Mouse (Mus musculus) neural tube, embryonic 11.5 days (tissue): ENCODE results near the gene Rab31. TPM values are rescaled to one million over a fixed set of nuclear protein-coding genes. Genes with fewer than 3 reads are reported as not detected.
A peak's percentile ranks its signal among the peaks of the same experiment; 100 is the strongest.

ENCODE experiments used
- ATAC-seq: fragments of 200-750 bp; cut with Nextera tagmentation; 2 replicates; pipeline ENCODE4 v1.8.0; 2017; ENCODE audit warnings: moderate number of reproducible peaks, mild to moderate bottlenecking, moderate TSS enrichment, moderate library complexity; ENCODE audit not compliant: insufficient read depth, low FRiP score, low TSS enrichment
- DNase-seq: peaks from one replicate; pipeline ENCODE4 v3.0.0-alpha.2; 2015; ENCODE audit warnings: low spot score
- H3K27ac ChIP-seq: fragments of 300-500 bp; sonication (generic); 2 replicates; pipeline ENCODE4 v1.5.1; 2014; ENCODE audit warnings: low read depth, mild to moderate bottlenecking, low read length
- H3K27me3 ChIP-seq: fragments of 300-500 bp; sonication (generic); 2 replicates; pipeline ENCODE4 v1.6.1; 2014; ENCODE audit warnings: mild to moderate bottlenecking, low read length, mixed read lengths; ENCODE audit not compliant: control insufficient read depth, insufficient read depth
- H3K36me3 ChIP-seq: fragments of 300-500 bp; sonication (generic); 2 replicates; pipeline ENCODE4 v1.6.1; 2014; ENCODE audit warnings: mild to moderate bottlenecking, low read length, moderate library complexity, mixed read lengths; ENCODE audit not compliant: control insufficient read depth, insufficient read depth
- H3K4me1 ChIP-seq: fragments of 300-500 bp; sonication (generic); 2 replicates; pipeline ENCODE4 v1.6.1; 2014; ENCODE audit warnings: low read length, mixed read lengths; ENCODE audit not compliant: control insufficient read depth, insufficient read depth
- H3K4me2 ChIP-seq: fragments of 300-500 bp; sonication (generic); 2 replicates; pipeline ENCODE4 v1.6.1; 2014; ENCODE audit warnings: low read depth, mild to moderate bottlenecking, moderate library complexity
- H3K4me3 ChIP-seq: fragments of 300-500 bp; sonication (generic); 2 replicates; pipeline ENCODE4 v1.5.1; 2014; ENCODE audit warnings: low read depth, low read length
- H3K9ac ChIP-seq: fragments of 300-500 bp; sonication (generic); 2 replicates; pipeline ENCODE4 v1.6.1; 2014; ENCODE audit warnings: mild to moderate bottlenecking, low read length
- H3K9me3 ChIP-seq: fragments of 300-500 bp; sonication (generic); 2 replicates; pipeline ENCODE4 v1.6.1; 2016; ENCODE audit warnings: low read length; ENCODE audit not compliant: control insufficient read depth
- WGBS: fragments of 180-500 bp; shearing (Covaris S2); extraction: QIAGEN DNeasy Blood & Tissue Kit; methylation state at CpG from one replicate; pipeline ENCODE4 v1.1.7; 2014; 5-methylcytosine and 5-hydroxymethylcytosine counted together
- polyA plus RNA-seq: library from polyadenylated mRNA; unstranded; fragments of >200 nt; fragmentation: Nextera tagmentation; extraction: Ambion mirVana; gene quantifications from 2 replicates; pipeline ENCODE4 v1.2.1, GENCODE M21; 2014

Rab31 gene
- polyA plus RNA-seq, 1 experiment from 2014 or later = 84.7 TPM

DNA sequence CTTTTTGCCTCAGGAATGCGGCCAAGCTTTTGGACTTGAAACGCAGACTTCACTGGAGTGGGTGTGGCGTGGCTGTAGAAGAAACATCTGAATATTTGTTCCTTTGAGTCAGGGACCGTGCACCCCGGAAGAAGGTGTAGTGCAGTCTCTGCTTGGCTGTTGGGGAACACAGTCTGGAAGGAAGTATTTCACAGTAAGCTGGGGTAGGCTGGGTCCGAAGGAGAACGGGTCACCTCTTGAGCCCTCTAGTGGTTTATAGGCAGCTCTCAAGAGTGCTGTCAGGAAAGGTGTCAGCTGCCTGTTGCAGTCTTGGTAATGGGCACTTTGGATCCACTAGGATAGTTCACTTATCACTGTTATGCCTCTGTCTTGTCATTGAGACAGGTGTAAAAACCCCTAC is 13.7 kb upstream of the Rab31 start:
- H3K4me2 ChIP-seq = no peak overlapping the region
- no peaks in the 10 kb centered on the region for H3K27me3 ChIP-seq
- H3K27ac ChIP-seq = no peak overlapping the region
- no peaks in the 10 kb centered on the region for H3K36me3 ChIP-seq
- peaks cover 4% of the 10 kb centered on the region for H3K4me1 ChIP-seq
- ATAC-seq = no peak
- no peaks in the 10 kb centered on the region for H3K9me3 ChIP-seq
- WGBS = 88% methylated on average over 7 of the region's 7 CpGs
- H3K4me3 ChIP-seq = no peak overlapping the region
- H3K9ac ChIP-seq = no peak overlapping the region
- no peak for DNase-seq

DNA sequence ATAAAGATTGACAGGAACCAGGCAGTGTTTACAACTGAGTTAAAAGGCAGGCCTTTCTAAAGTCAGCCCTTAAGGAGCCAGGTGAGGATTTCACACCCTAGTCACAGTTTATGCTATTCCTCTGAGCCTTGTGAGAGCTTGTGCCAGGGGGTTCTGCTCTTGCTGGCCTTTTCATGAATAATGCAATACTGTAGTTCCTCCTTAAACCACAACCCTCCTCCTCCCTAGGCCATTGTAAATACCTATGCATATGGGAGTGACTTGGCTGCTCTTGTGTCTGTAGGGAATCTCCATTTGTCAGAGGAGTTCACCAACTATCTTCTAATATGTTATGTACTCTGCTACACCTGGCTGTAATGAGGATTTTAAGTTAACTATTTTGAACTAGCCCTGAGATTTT is 13.2 kb upstream of the Rab31 start:
- DNase-seq = no peak
- no peak overlapping the region for H3K9ac ChIP-seq

DNA sequence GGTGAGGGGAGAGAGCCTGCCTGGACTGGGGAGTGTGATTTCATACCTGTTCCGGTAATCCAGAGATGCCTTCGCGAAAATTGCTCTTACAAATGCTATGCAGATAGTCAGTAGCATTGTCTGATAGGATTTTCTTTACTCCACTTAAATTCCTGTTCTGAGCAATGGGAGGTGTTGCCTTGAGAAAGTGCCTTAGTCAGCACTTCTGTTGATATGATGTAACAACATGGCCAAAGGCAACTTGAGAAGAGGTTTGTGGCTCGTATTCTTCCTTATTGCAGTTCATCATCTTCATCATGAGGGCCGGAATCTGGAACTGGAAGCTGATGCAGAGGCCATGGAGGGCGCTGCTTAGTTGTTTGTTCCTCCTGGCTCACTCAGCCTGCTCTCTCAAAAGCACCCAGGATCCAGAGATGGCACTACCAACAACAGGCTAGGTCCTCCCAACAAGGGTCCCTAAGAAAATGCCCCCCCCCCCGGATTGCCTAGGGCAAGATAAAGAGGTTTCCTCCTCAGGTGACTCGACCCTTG is 12.1 kb upstream of the Rab31 start:
- no peak overlapping the region for H3K27ac ChIP-seq
- ATAC-seq (no peak), DNase-seq (no peak)
- H3K4me1 ChIP-seq = peaks cover 4% of the 10 kb centered on the region
- peak overlapping the region; percentile 93 for H3K4me3 ChIP-seq
- peak overlapping the region; percentile 68 for H3K4me2 ChIP-seq
- H3K9me3 ChIP-seq = no peaks in the 10 kb centered on the region
- H3K9ac ChIP-seq = 0 out of 2 replicates have a peak overlapping the region, but pooled peaks have one; percentile 22
- H3K36me3 ChIP-seq = no peaks in the 10 kb centered on the region
- H3K27me3 ChIP-seq = no peaks in the 10 kb centered on the region
- 83% methylated on average over 8 of the region's 8 CpGs for WGBS

More for the DNA sequence above, 13.2 kb upstream of the Rab31 start:
- no peak overlapping the region for H3K4me3 ChIP-seq
- no peak for ATAC-seq
- peaks cover 4% of the 10 kb centered on the region for H3K4me1 ChIP-seq
- no peak overlapping the region for H3K27ac ChIP-seq
- no peaks in the 10 kb centered on the region for H3K36me3 ChIP-seq
- H3K27me3 ChIP-seq = no peaks in the 10 kb centered on the region
- no peak overlapping the region for H3K4me2 ChIP-seq
- no peaks in the 10 kb centered on the region for H3K9me3 ChIP-seq

DNA sequence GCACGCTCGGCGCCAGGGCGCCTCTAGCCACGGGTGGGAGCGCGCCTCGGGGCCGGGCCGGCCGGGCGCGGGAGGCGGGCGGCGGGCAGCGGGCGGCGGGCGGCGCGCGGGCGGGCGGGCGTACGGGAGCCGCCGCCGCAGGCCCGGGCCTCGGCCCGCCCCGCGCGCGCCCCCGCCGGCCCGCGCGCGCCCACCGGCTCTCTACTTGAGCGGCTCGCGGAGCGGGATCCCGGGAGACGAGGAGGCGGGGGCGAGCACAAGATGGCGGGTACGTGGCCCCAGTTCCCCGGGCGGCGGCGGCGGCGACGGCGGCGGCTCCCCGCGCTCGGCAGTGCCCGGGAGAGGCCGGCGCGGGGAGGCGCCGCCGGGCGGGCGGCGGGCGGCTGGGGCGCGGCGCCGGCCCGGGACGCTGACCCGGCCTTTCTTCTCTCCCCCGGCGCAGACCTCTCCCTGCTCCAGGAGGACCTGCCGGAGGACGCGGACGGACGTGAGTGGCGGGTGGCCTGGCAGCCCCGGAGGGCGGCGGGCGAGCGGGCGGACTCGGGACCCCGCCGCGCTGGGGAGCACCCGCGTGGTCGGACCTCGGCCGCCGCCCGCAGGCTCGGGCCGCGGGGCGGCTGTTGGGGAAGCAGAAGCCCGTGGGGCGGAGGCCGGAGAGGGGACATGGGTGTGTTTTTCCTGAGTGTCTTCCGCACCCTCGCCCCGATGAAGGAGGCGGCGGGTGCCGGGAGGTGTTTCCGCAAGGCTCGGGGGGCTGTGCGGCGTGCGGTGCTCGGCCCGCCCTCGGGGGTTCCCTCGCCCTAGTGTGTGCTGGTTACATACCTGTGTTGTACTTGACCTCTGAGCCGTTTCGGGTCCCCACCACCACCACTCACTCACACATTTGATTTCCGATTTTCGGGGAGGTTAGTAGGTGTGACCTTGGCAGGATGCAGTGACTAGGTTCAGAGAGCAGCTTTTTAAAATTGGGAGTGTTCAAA is 10.9 kb upstream of the Rab31 start:
- H3K27ac ChIP-seq = peak overlapping the region; percentile 99
- peak overlapping the region; percentile 95 for H3K9ac ChIP-seq
- no peaks in the 10 kb centered on the region for H3K27me3 ChIP-seq
- H3K4me2 ChIP-seq = peak overlapping the region; percentile 68
- H3K4me3 ChIP-seq = peak overlapping the region; percentile 93
- WGBS = under 1% methylated on average over 74 of the region's 135 CpGs
- H3K9me3 ChIP-seq = no peaks in the 10 kb centered on the region
- peak; percentile 59 for ATAC-seq
- H3K4me1 ChIP-seq = peaks cover 4% of the 10 kb centered on the region
- H3K36me3 ChIP-seq = no peaks in the 10 kb centered on the region
- DNase-seq = peak; percentile 84

DNA sequence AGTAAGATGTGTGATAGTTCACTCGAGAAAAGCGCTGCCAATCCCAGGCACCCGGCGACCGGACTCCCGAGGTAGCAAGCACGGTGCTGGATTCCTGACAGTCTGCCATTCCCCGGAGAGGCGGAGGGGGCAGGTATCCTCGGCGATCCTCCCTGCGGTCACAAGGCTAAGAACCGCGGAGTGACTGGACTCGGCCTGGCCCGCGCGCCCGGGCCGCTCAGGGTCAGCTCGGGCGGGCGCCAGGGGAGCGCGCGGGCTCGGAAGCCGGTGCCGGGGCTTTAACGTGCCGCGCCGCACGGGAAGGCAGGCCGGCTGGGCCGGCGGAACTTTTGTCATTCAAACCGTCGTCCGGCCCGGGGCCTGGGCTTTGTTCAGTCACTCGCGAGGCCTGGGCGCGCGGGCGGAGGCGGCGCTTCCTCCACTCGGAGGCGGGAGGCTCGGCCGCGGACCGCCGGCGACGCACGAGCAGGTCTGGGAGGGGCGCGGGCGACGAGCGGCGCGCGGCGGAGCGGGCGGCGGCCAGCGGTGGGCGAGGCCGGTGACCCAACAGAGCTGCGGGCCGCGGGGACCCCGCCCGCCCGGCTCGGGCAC is 10.1 kb upstream of the Rab31 start, which contains the start of gene Ppp4r1:
Ppp4r1 (plus strand) TSS at position 23 of the 591 bp plus-strand sequence.
- H3K9ac ChIP-seq = peak within 1 kb of the TSS; percentile 95
- WGBS = under 1% methylated on average over 54 of the region's 81 CpGs

DNA sequence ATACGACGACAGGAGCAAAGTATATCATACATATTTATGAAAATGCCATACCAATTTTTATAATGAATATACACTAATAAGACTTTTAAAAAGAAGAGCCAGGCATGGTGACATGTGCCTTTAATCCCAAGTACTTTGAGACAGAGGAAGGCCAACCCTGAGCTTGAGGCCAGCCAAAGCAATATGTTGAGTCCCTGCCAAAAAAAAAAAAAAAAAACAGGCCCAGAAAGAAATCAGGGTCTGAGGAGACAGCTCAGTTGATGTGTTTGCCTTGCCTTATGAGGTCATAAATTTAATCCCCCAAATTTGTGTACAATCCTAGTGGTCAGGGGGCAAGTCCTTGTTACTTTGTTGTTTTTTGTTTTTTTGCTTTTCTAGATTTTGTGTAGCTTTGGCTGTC is 8.4 kb upstream of the Rab31 start:
- H3K4me3 ChIP-seq = no peak overlapping the region
- H3K9me3 ChIP-seq = no peaks in the 10 kb centered on the region
- no peaks in the 10 kb centered on the region for H3K27me3 ChIP-seq
- DNase-seq = no peak
- peaks cover 4% of the 10 kb centered on the region for H3K4me1 ChIP-seq
- ATAC-seq = no peak
- H3K36me3 ChIP-seq = no peaks in the 10 kb centered on the region
- H3K27ac ChIP-seq = no peak overlapping the region
- WGBS = 96% methylated on average over 2 of the region's 2 CpGs
- no peak overlapping the region for H3K4me2 ChIP-seq
- no peak overlapping the region for H3K9ac ChIP-seq

More for the DNA sequence above, 10.1 kb upstream of the Rab31 start, which contains the start of gene Ppp4r1:
- no peaks in the 10 kb centered on the region for H3K27me3 ChIP-seq
- peak within 1 kb of the TSS; percentile 93 for H3K4me3 ChIP-seq
- H3K36me3 ChIP-seq = no peaks in the 10 kb centered on the region
- peak within 1 kb of the TSS; percentile 68 for H3K4me2 ChIP-seq
- peak within 1 kb of the TSS; percentile 99 for H3K27ac ChIP-seq
- peaks cover 4% of the 10 kb centered on the region for H3K4me1 ChIP-seq
- DNase-seq = peak; percentile 89
- ATAC-seq = peak; percentile 82
- H3K9me3 ChIP-seq = no peaks in the 10 kb centered on the region

DNA sequence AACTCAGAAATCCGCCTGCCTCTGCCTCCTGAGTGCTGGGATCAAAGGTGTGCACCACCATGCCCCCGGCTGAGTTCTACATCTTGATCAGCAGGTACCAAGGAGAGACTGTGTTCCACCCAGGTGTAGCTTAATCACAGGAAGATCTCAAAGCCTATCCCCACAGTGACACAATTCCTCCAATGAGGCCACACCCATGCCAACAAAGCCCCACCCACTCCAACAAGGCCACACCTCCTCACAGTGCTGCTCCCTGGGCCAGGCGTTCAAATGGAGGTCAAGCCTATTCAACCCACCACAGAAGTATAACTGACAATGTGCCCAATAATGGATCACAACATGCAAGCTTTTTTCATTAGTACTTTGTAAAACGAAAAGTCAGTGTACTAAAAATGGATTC is 4.9 kb upstream of the Rab31 start:
- no peaks in the 10 kb centered on the region for H3K36me3 ChIP-seq
- H3K4me1 ChIP-seq = no peaks in the 10 kb centered on the region
- 86% methylated on average over 4 of the region's 4 CpGs for WGBS
- H3K9ac ChIP-seq = no peak overlapping the region
- H3K27me3 ChIP-seq = no peaks in the 10 kb centered on the region
- no peak overlapping the region for H3K27ac ChIP-seq
- H3K9me3 ChIP-seq = no peaks in the 10 kb centered on the region
- DNase-seq = no peak
- no peak overlapping the region for H3K4me2 ChIP-seq
- no peak overlapping the region for H3K4me3 ChIP-seq
- no peak for ATAC-seq

DNA sequence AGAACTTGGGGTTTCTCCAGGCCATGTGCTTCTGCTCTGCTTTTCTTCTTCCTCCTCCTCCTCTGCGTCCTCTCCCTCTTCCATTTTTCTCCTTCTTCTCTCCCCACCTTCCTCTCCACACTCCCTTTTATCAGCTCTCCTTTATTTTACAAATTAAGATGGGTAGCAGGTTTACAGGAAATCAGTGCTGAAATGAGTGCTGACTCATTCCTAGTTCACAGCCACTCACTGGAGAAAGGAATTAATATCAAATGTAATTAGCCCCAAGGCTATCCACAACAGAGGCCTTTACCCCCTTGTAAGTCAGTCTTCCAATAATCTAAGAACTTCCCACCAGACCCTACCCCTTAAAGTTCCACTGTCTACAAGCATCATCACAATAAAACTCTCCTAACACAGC is 3.7 kb upstream of the Rab31 start:
- Histone ChIP-seq H3K27ac (no peak overlapping the region), H3K4me3 (no peak overlapping the region), H3K4me1 (peaks cover 6% of the 10 kb centered on the region), H3K9me3 (no peaks in the 10 kb centered on the region), H3K36me3 (no peaks in the 10 kb centered on the region), H3K27me3 (no peaks in the 10 kb centered on the region), H3K9ac (no peak overlapping the region), H3K4me2 (no peak overlapping the region)
- WGBS = 65% methylated on average over 1 of the region's 1 CpGs
- DNase-seq (no peak), ATAC-seq (no peak)
